Mouse (Mus musculus): ENCODE measurements around the gene Znrf4.

- TF ChIP-seq CTCF (IDR thresholded peaks at IDR 0.05; ENCODE audit: insufficient read depth, low read depth, low read length) (no peak), POLR2A (IDR thresholded peaks at IDR 0.05; ENCODE audit: insufficient read depth, low read depth, low read length) (no peak)
Observed at GRCm38 (mm10) chr17:56470001-56470436, 42.2 kb downstream of the Znrf4 start.
